Mouse (Mus musculus): ENCODE measurements at regions not wholly inside any gene's neighbourhood (a gene's known extent, or its start where the extent isn't known, plus 50 kb on each side); places are given as distances from the start of the nearest gene placed in this dataset.

DNA sequence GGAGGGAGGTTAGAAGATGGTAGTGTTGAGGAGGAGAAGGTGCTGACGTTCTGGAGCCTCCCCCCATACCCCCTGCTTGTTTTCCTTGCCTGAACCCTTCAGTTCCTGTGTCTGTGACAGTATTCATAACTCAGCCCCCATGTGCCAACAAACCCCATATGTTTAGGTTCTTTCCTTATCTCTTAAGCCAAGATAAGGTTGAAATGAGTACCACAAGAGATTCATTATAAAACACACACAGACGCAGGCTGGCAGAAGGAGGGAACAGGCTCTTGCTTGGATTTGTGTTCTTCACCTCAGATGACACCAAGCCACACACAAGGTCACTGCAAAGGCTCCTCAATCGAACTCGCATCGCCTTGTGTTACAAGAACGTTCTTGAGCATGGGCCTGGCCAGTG lies 162.9 kb upstream of the Arid2 start:
- no peaks in the 10 kb centered on the region for H3K27me3 ChIP-seq (ENCODE audit: control insufficient read depth, insufficient read depth, insufficient read length)
- no peak for TF ChIP-seq FOSL1 (IDR thresholded peaks at IDR 0.05; ENCODE audit: insufficient read depth, low read length, poor library complexity, severe bottlenecking)
- TF ChIP-seq CEBPB (IDR thresholded peaks at IDR 0.05; ENCODE audit: low read depth), result no peak
- TF ChIP-seq USF1 (IDR thresholded peaks at IDR 0.05; ENCODE audit: low read depth), result no peak
- no peak for TF ChIP-seq MYOG (IDR thresholded peaks at IDR 0.05; ENCODE audit: control insufficient read depth, extremely low read depth, insufficient read length)
- no peak for TF ChIP-seq MYOD1 (IDR thresholded peaks at IDR 0.05; ENCODE audit: control insufficient read depth, insufficient read length, low read depth)
- TF ChIP-seq MAX (IDR thresholded peaks at IDR 0.05), result no peak
- no peak for TF ChIP-seq CTCF (IDR thresholded peaks at IDR 0.05; ENCODE audit: control insufficient read depth, insufficient read depth, insufficient read length)
- no peak overlapping the region for H3K4me3 ChIP-seq (ENCODE audit: insufficient read depth, poor library complexity, severe bottlenecking)
- H3K36me3 ChIP-seq (ENCODE audit: control insufficient read depth, insufficient read depth), result no peaks in the 10 kb centered on the region
- no peak overlapping the region for H3ac ChIP-seq (ENCODE audit: control insufficient read depth, insufficient read length, low read depth)
- no peaks in the 10 kb centered on the region for H3K79me3 ChIP-seq (ENCODE audit: low read depth)
- H3K79me2 ChIP-seq (ENCODE audit: control insufficient read depth, insufficient read depth), result no peaks in the 10 kb centered on the region

DNA sequence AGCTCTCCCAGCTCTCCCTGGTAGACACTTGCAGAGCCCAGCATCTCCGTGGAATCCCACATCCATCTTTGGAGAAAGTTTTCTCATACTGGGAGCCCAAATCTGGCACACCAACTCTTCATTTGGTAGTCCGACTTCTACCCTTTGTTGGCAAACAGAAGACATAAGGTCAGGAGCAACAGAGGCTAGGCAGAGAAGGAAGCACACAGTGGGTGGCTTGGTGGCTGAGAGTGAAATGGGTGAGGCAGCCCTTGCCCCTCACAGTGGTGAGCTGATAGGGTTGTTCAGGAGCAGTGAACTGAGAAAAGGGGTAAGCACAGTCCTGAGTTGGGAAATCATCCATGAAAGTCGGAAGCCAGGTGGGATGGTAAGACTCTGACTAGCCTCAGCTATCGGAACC lies 157.6 kb upstream of the Arid2 start:
- Histone ChIP-seq H3K27me3 (ENCODE audit: control insufficient read depth, insufficient read depth, insufficient read length) (no peaks in the 10 kb centered on the region), H3K4me3 (ENCODE audit: insufficient read depth, poor library complexity, severe bottlenecking) (no peak overlapping the region), H3ac (ENCODE audit: control insufficient read depth, insufficient read length, low read depth) (no peak overlapping the region), H3K79me3 (ENCODE audit: low read depth) (no peaks in the 10 kb centered on the region), H3K79me2 (ENCODE audit: control insufficient read depth, insufficient read depth) (no peaks in the 10 kb centered on the region), H3K36me3 (ENCODE audit: control insufficient read depth, insufficient read depth) (no peaks in the 10 kb centered on the region)
- no peak for TF ChIP-seq FOSL1 (IDR thresholded peaks at IDR 0.05; ENCODE audit: insufficient read depth, low read length, poor library complexity, severe bottlenecking)
- TF ChIP-seq MYOG (IDR thresholded peaks at IDR 0.05; ENCODE audit: control insufficient read depth, extremely low read depth, insufficient read length), result no peak
- no peak for TF ChIP-seq USF1 (IDR thresholded peaks at IDR 0.05; ENCODE audit: low read depth)
- TF ChIP-seq CTCF (IDR thresholded peaks at IDR 0.05; ENCODE audit: control insufficient read depth, insufficient read depth, insufficient read length), result no peak
- TF ChIP-seq MYOD1 (IDR thresholded peaks at IDR 0.05; ENCODE audit: control insufficient read depth, insufficient read length, low read depth), result no peak
- no peak for TF ChIP-seq CEBPB (IDR thresholded peaks at IDR 0.05; ENCODE audit: low read depth)
- TF ChIP-seq MAX (IDR thresholded peaks at IDR 0.05), result no peak

DNA sequence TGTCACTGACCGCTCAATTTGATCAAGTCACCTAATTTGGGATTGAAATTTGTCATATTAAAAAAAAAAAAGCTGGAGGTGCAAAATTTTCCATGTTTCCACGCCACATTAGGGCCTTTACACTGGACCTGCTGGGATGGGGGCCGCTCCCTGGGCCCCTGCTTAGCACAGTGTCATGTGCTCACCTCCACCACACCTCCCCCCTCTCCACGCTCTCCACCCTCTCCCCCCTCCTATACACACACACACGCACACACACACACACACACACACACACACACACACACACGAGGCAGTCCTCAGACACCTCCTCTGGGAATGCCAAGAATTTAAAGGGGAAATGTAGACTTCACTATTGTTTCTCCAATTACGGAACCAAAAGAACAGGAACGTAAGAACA lies 156.8 kb upstream of the Arid2 start:
- H3K4me3 ChIP-seq (ENCODE audit: insufficient read depth, poor library complexity, severe bottlenecking), result no peak overlapping the region
- no peaks in the 10 kb centered on the region for H3K79me2 ChIP-seq (ENCODE audit: control insufficient read depth, insufficient read depth)
- no peak overlapping the region for H3ac ChIP-seq (ENCODE audit: control insufficient read depth, insufficient read length, low read depth)
- no peak for TF ChIP-seq MYOD1 (IDR thresholded peaks at IDR 0.05; ENCODE audit: control insufficient read depth, insufficient read length, low read depth)
- TF ChIP-seq MYOG (IDR thresholded peaks at IDR 0.05; ENCODE audit: control insufficient read depth, extremely low read depth, insufficient read length), result no peak
- TF ChIP-seq CTCF (IDR thresholded peaks at IDR 0.05; ENCODE audit: control insufficient read depth, insufficient read depth, insufficient read length), result no peak
- no peak for TF ChIP-seq FOSL1 (IDR thresholded peaks at IDR 0.05; ENCODE audit: insufficient read depth, low read length, poor library complexity, severe bottlenecking)
- no peak for TF ChIP-seq MAX (IDR thresholded peaks at IDR 0.05)
- no peak for TF ChIP-seq USF1 (IDR thresholded peaks at IDR 0.05; ENCODE audit: low read depth)
- no peak for TF ChIP-seq CEBPB (IDR thresholded peaks at IDR 0.05; ENCODE audit: low read depth)
- no peaks in the 10 kb centered on the region for H3K79me3 ChIP-seq (ENCODE audit: low read depth)
- no peaks in the 10 kb centered on the region for H3K36me3 ChIP-seq (ENCODE audit: control insufficient read depth, insufficient read depth)
- H3K27me3 ChIP-seq (ENCODE audit: control insufficient read depth, insufficient read depth, insufficient read length), result no peaks in the 10 kb centered on the region

DNA sequence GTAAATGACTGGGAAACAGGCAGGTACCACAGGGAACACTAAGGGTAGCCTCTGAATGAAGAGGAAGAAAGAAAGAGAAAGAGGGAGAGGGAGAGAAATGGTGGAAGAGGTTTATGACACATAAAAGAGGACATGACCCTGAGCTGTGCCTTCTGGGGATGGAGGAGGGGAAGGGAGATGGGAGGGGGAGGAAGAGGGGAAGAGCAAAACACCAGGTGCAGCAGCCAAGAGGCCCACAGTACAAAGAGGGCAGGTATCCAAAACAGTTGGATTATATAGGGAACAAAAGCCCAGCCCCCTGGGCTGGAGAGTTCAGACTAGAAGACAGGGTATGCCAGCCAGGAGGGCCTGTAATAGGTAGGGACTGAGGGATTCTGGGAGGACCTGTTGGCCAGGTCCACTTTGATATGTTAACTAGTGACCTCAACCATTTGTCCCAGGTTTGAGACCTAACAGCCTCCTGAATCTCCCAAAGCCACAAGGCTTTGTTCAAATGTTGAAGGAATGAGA lies 155.7 kb upstream of the Arid2 start:
- H3K27me3 ChIP-seq (ENCODE audit: control insufficient read depth, insufficient read depth, insufficient read length), result no peaks in the 10 kb centered on the region
- no peaks in the 10 kb centered on the region for H3K79me2 ChIP-seq (ENCODE audit: control insufficient read depth, insufficient read depth)
- TF ChIP-seq MYOD1 (IDR thresholded peaks at IDR 0.05; ENCODE audit: control insufficient read depth, insufficient read length, low read depth), result no peak
- H3K79me3 ChIP-seq (ENCODE audit: low read depth), result no peaks in the 10 kb centered on the region
- no peak overlapping the region for H3ac ChIP-seq (ENCODE audit: control insufficient read depth, insufficient read length, low read depth)
- no peak overlapping the region for H3K4me3 ChIP-seq (ENCODE audit: insufficient read depth, poor library complexity, severe bottlenecking)
- H3K36me3 ChIP-seq (ENCODE audit: control insufficient read depth, insufficient read depth), result no peaks in the 10 kb centered on the region

DNA sequence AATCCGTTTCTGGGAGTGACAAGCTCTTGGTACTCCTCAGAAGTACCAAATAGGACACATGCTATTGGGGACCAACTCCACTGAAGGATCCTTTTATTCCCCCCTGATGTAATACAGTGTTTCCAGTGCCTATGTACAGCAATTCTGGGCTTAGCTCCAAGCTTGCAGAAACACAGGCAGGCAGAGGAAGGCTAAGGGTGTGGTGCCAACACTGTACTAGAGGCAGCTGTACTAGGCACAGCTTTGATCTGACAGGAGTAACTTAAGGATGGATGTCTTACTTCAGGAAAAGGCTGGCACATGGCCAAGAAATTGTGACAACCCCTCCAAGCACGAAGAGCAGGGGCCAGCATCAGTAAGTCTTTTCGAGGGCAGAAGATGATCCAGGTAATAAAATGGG lies 154.7 kb upstream of the Arid2 start:
- TF ChIP-seq FOSL1 (IDR thresholded peaks at IDR 0.05; ENCODE audit: insufficient read depth, low read length, poor library complexity, severe bottlenecking), result no peak
- no peak for TF ChIP-seq CEBPB (IDR thresholded peaks at IDR 0.05; ENCODE audit: low read depth)
- TF ChIP-seq CTCF (IDR thresholded peaks at IDR 0.05; ENCODE audit: control insufficient read depth, insufficient read depth, insufficient read length), result no peak
- H3K4me3 ChIP-seq (ENCODE audit: insufficient read depth, poor library complexity, severe bottlenecking), result no peak overlapping the region
- H3ac ChIP-seq (ENCODE audit: control insufficient read depth, insufficient read length, low read depth), result no peak overlapping the region
- no peaks in the 10 kb centered on the region for H3K36me3 ChIP-seq (ENCODE audit: control insufficient read depth, insufficient read depth)
- H3K27me3 ChIP-seq (ENCODE audit: control insufficient read depth, insufficient read depth, insufficient read length), result no peaks in the 10 kb centered on the region
- no peaks in the 10 kb centered on the region for H3K79me3 ChIP-seq (ENCODE audit: low read depth)
- H3K79me2 ChIP-seq (ENCODE audit: control insufficient read depth, insufficient read depth), result no peaks in the 10 kb centered on the region

DNA sequence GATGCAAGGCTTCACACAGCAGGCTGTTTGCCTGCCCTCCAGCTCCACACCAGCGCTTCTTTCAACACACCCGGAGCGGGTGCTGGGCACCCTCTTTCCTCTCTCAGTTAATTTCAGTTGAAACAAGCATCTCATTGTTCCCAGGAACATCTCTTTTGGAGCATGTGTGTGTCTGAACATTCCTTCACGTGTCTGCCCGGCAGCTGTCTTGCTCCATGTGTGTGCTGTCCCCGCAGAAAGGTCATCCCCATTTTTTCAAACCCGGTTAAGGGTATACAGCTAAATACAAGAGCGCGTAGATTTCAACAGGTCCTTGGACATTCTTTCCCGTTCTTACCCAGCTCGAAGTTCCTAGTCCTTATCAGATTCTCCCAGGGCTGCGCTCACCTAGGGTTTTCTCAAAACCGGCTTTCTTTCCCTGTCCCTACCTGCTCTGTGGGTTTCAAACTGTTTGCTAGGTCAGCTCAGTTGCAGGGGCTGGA lies 152.0 kb upstream of the Arid2 start:
- TF ChIP-seq MYOD1 (IDR thresholded peaks at IDR 0.05; ENCODE audit: control insufficient read depth, insufficient read length, low read depth) (no peak), MYOG (IDR thresholded peaks at IDR 0.05; ENCODE audit: control insufficient read depth, extremely low read depth, insufficient read length) (no peak), CEBPB (IDR thresholded peaks at IDR 0.05; ENCODE audit: low read depth) (no peak), CTCF (IDR thresholded peaks at IDR 0.05; ENCODE audit: control insufficient read depth, insufficient read depth, insufficient read length) (no peak), MAX (IDR thresholded peaks at IDR 0.05) (no peak), FOSL1 (IDR thresholded peaks at IDR 0.05; ENCODE audit: insufficient read depth, low read length, poor library complexity, severe bottlenecking) (no peak), USF1 (IDR thresholded peaks at IDR 0.05; ENCODE audit: low read depth) (no peak)
- H3K79me2 ChIP-seq (ENCODE audit: control insufficient read depth, insufficient read depth), result no peaks in the 10 kb centered on the region
- H3ac ChIP-seq (ENCODE audit: control insufficient read depth, insufficient read length, low read depth), result no peak overlapping the region
- no peaks in the 10 kb centered on the region for H3K27me3 ChIP-seq (ENCODE audit: control insufficient read depth, insufficient read depth, insufficient read length)
- H3K79me3 ChIP-seq (ENCODE audit: low read depth), result no peaks in the 10 kb centered on the region
- H3K4me3 ChIP-seq (ENCODE audit: insufficient read depth, poor library complexity, severe bottlenecking), result no peak overlapping the region
- no peaks in the 10 kb centered on the region for H3K36me3 ChIP-seq (ENCODE audit: control insufficient read depth, insufficient read depth)

Data from C2C12 (cell line).